Mouse (Mus musculus) CD4-positive naive resting alpha-beta T cell, adult 57 days (primary cell): ENCODE data around the gene Mageb5. TPM values are rescaled to one million over a fixed set of nuclear protein-coding genes. Genes with fewer than 3 reads are reported as not detected.

ENCODE experiments used
- total RNA-seq: library from RNA; stranded (reverse); gene quantifications from one replicate; pipeline ENCODE4 v1.2.4, GENCODE M21; 2023

The Mageb5 gene
- total RNA-seq: not detected

DNA sequence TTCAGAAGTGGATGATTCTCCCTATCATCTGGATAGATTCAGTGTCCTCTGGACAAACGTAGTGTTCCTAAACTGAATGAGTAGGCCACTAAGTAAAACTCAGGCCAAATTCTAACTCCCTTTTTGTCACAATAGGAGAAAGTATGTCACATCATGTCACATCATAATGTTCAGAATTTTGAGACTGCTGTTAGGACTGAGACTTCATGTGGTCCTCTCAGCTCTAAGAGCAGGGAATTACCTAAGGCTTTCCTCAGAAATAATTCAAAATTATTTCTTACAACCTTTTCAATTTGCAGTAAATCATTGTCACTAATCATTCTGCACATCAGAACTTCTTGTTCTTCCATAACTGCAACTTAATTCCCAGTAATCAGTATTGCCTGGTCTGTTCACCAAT, at the start of gene Mageb5:
Gene Mageb5 (minus strand): TSS at position 101 of the 400 bp plus-strand sequence.

Other genes starting within 250 kb of the Mageb5 start
- not detected for gene 1700084M14Rik, start 207.1 kb downstream of the Mageb5 start, total RNA-seq
- not detected for gene Gm14781, start 150.8 kb downstream of the Mageb5 start, total RNA-seq
- not detected for gene Mageb1, start 233.3 kb upstream of the Mageb5 start, total RNA-seq